8 mouse cellular contexts compared by ENCODE assay signal in genomic region chr10:52690992-52691731, GRCm38 (mm10). TPM values are rescaled to one million over a fixed set of nuclear protein-coding genes. Genes with fewer than 3 reads are reported as not detected.
A peak's percentile ranks its signal among the peaks of the same experiment; 100 is the strongest.
DNase-seq lines count a peak whose midpoint lies in the region; ATAC-seq and TF ChIP-seq lines count a peak whose summit lies in the region.

No protein-coding gene starts in this region.

- TF ChIP-seq POLR2A in lung, adult 2 months (IDR thresholded peaks at IDR 0.05; ENCODE audit: borderline replicate concordance, extremely low read depth, low read depth, low read length), result no peak

- H3K4me3 ChIP-seq in lung, adult 2 months (replicated peaks; ENCODE audit: extremely low read depth, low read depth, low read length), result no peak overlapping the region
- peak overlapping the region; percentile 69 for H3K4me3 ChIP-seq in heart, embryonic 15.5 days
- H3K4me3 ChIP-seq in stomach, embryonic 16.5 days (replicated peaks; ENCODE audit: low read length), result peak overlapping the region; percentile 74

- ATAC-seq in heart, embryonic 15.5 days (replicated peaks; ENCODE audit: insufficient number of reproducible peaks, insufficient read depth, low FRiP score, low read depth), result peak; percentile 73
- peak; percentile 58; the same call in 1 of the 2 replicates for ATAC-seq in stomach, embryonic 16.5 days (ENCODE audit: insufficient read depth, low FRiP score)

- peak overlapping the region; percentile 99 for H3K4me2 ChIP-seq in heart, embryonic 15.5 days
- peak overlapping the region; percentile 89 for H3K4me2 ChIP-seq in stomach, embryonic 16.5 days (ENCODE audit: low read depth, low read length)

- no peaks in the 10 kb centered on the region for H3K36me3 ChIP-seq in heart, embryonic 15.5 days
- no peaks in the 10 kb centered on the region for H3K36me3 ChIP-seq in stomach, embryonic 16.5 days (ENCODE audit: control insufficient read depth, insufficient read depth, low read length)

- peak; percentile 6 for DNase-seq in lung, adult 2 months
- no peak for DNase-seq in lung, adult 18-20 months
- DNase-seq in embryo, embryonic 10.5 days (ENCODE audit: low spot score), result peak; percentile 68
- peak; percentile 42 to 65 for DNase-seq in kidney, postnatal 4 days
- peak; percentile 63 for DNase-seq in mesoderm, embryonic 11.5 days (ENCODE audit: low read depth, low spot score)
- no peak for DNase-seq in T-cell, adult 2 months (ENCODE audit: low spot score)

- H3K9ac ChIP-seq in heart, embryonic 15.5 days, result peak overlapping the region; percentile 70
- H3K9ac ChIP-seq in stomach, embryonic 16.5 days (ENCODE audit: low read length), result peak overlapping the region; percentile 81

- H3K9me3 ChIP-seq in heart, embryonic 15.5 days (replicated peaks), result no peaks in the 10 kb centered on the region
- no peaks in the 10 kb centered on the region for H3K9me3 ChIP-seq in stomach, embryonic 16.5 days (replicated peaks; ENCODE audit: control insufficient read depth, low read length)

- no peak overlapping the region for H3K27ac ChIP-seq in heart, embryonic 15.5 days
- no peak overlapping the region for H3K27ac ChIP-seq in stomach, embryonic 16.5 days (ENCODE audit: low read length)

- H3K27me3 ChIP-seq in heart, embryonic 15.5 days, result peaks cover 13% of the 10 kb centered on the region; the same call in 1 of the 2 replicates
- H3K27me3 ChIP-seq in stomach, embryonic 16.5 days (ENCODE audit: control insufficient read depth, insufficient read depth, low read length), result no peaks in the 10 kb centered on the region

- TF ChIP-seq CTCF in lung, adult 2 months (IDR thresholded peaks at IDR 0.05; ENCODE audit: insufficient read depth, low read length), result no peak

- 4% methylated on average over 45 of the region's 45 CpGs for WGBS in lung, adult 2 months
- 1% methylated on average over 45 of the region's 45 CpGs for WGBS in heart, embryonic 15.5 days
- 2% methylated on average over 45 of the region's 45 CpGs for WGBS in stomach, embryonic 16.5 days

- H3K4me1 ChIP-seq in lung, adult 2 months (ENCODE audit: control insufficient read depth, insufficient read depth, low read length), result no peaks in the 10 kb centered on the region
- peaks cover 12% of the 10 kb centered on the region for H3K4me1 ChIP-seq in heart, embryonic 15.5 days (replicated peaks)
- H3K4me1 ChIP-seq in stomach, embryonic 16.5 days (ENCODE audit: control insufficient read depth, insufficient read depth, low read length), result peaks cover 2% of the 10 kb centered on the region; the same call in 1 of the 2 replicates

RNA-seq across cellular contexts. Expression of gene Slc35f1, which starts 0.8 kb away (rescaled TPM):
- polyA plus RNA-seq in lung, adult 2 months (2012; rRNA removed), result 0.06 and 0.27 TPM in 2 replicates
- 1.1 and 1.2 TPM in 2 replicates for polyA plus RNA-seq in heart, embryonic 15.5 days (2015; fragmentation: Nextera tagmentation; extraction: Ambion mirVana)
- 2.3 and 2.6 TPM in 2 replicates for polyA plus RNA-seq in stomach, embryonic 16.5 days (2015; fragmentation: Nextera tagmentation; extraction: Ambion mirVana)

Comparison
In these comparisons a context has a peak if more than half of its experiments do, and no peak if none do; other contexts are left out.
1. DNase-seq: peak in lung, adult 2 months (single experiment), embryo, embryonic 10.5 days (single experiment), kidney, postnatal 4 days (2 of 2) and mesoderm, embryonic 11.5 days (single experiment); none in lung, adult 18-20 months (0 of 2) and T-cell, adult 2 months (single experiment).